25 mouse cellular contexts compared by ENCODE assay signal in genomic region chr10:39975771-39976170, GRCm38 (mm10). TPM values are rescaled to one million over a fixed set of nuclear protein-coding genes. Genes with fewer than 3 reads are reported as not detected.
"Had no signal": no experiment of that assay in that cellular context is flagged by ENCODE, and none has a peak within 500 bp of the region (broad histone marks: within the 10 kb centered on the region; RNA-seq: fewer than 3 reads in every experiment).

No protein-coding gene starts in this region.

- H3K9ac ChIP-seq: heart, embryonic 13.5 days; heart, embryonic 15.5 days; hindbrain, embryonic 12.5 days; hindbrain, embryonic 15.5 days; limb, embryonic 13.5 days; limb, embryonic 15.5 days; liver, embryonic 12.5 days; liver, embryonic 14.5 days had no signal

- H3K4me3 ChIP-seq: gastrocnemius, adult 2 months; heart, adult 2 months; heart, embryonic 13.5 days; heart, embryonic 15.5 days; hindbrain, embryonic 10.5 days; hindbrain, embryonic 12.5 days; hindbrain, embryonic 15.5 days; layer of hippocampus, adult 2 months; left cerebral cortex, adult 2 months; limb, embryonic 13.5 days; limb, embryonic 15.5 days; liver, embryonic 12.5 days had no signal

- H3K9me3 ChIP-seq: limb, embryonic 15.5 days had no signal

- H3K4me1 ChIP-seq: heart, embryonic 13.5 days; heart, embryonic 15.5 days; hindbrain, embryonic 10.5 days; hindbrain, embryonic 12.5 days; hindbrain, embryonic 15.5 days; limb, embryonic 13.5 days; limb, embryonic 15.5 days; liver, embryonic 12.5 days had no signal

- H3K27ac ChIP-seq: gastrocnemius, adult 2 months; heart, adult 2 months; heart, embryonic 13.5 days; heart, embryonic 15.5 days; hindbrain, embryonic 10.5 days; hindbrain, embryonic 12.5 days; hindbrain, embryonic 15.5 days; hindbrain, postnatal 0 days; layer of hippocampus, adult 2 months; left cerebral cortex, adult 2 months; limb, embryonic 13.5 days; limb, embryonic 15.5 days; liver, embryonic 12.5 days; liver, embryonic 14.5 days had no signal

- H3K36me3 ChIP-seq: heart, embryonic 13.5 days; heart, embryonic 15.5 days; hindbrain, embryonic 10.5 days; hindbrain, embryonic 12.5 days; hindbrain, embryonic 15.5 days; limb, embryonic 13.5 days; limb, embryonic 15.5 days; liver, embryonic 12.5 days had no signal

- DNase-seq: gastrocnemius, adult 2 months; gastrocnemius, postnatal 10 days; gastrocnemius, postnatal 25 days; heart, adult 2 months; heart, postnatal 14 days; heart, postnatal 4 days; kidney, adult 18-20 months; kidney, adult 8-10 months; kidney, postnatal 10 days; kidney, postnatal 25 days; left cerebral cortex, postnatal 4 days had no signal

RNA-seq across cellular contexts. Expression of gene Mfsd4b5, which starts 10.7 kb away (rescaled TPM):
- total RNA-seq: hindbrain, postnatal 0 days had no signal

RNA-seq across cellular contexts. Expression of gene Mfsd4b3, which starts 15.8 kb away (rescaled TPM):
- total RNA-seq: left cerebral cortex, postnatal 4 days had no signal

RNA-seq across cellular contexts. Expression of gene Mfsd4b2, which starts 49.0 kb away (rescaled TPM):
- total RNA-seq: granulocyte monocyte progenitor cell, adult 5-6 weeks; heart, postnatal 4 days; hindbrain, postnatal 0 days; liver, adult 2 months had no signal

RNA-seq across cellular contexts. Expression of gene Mfsd4b1, which starts 49.3 kb away (rescaled TPM):
- total RNA-seq: granulocyte monocyte progenitor cell, adult 5-6 weeks had no signal
